Mouse (Mus musculus): ENCODE data around the gene Gpr162.
"Not testable (repeated sequence)": the region's sequence is repeated elsewhere in the genome, so short reads cannot be mapped to it uniquely, and the experiment has no call there.

Gpr162 gene

DNA sequence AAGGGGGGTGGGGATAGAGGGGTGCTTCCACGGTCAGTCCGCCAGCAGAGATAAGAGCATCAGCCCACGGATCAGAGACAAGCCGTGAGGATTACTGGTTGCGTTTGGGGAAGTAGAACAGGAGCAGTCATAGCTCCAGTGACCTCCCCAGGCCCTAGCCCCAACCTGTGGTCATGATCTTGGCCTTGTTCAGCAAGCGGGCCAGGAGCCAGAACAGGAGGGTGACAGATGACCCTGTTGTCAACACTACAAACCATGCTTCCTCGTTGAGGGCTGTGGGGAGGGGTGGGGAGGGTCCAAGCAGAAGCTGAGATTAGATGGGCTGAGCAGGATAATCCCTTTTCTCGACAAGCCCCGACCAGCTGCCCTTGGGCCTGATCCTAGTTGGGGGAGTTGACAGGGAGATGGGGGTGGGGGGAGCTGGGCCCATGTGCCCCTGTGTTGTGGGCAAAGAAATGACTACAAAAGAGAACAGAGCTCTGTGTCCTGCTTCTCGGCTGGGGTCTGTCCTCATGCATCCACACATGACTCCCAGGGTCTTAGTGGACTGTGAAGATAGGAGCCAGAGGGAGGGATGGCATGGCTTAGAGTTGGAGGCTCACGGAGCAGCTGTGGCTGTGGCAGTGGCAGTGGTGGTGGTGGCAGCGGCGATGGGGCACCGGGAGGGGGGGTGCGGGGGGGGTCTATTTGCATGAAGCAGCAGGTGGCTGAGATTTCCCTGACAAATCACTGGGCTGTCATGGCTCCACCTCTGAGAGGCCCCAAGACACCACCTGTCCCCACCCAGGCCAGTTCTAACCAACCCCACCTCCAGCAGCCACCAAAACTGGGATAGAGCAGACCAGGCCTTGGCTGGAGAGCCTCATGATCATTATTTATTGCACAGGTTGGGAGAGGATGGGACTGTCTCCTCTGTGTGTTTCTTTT lies 23.3 kb downstream of the Gpr162 start, which contains the start of gene Gnb3:
Gene Gnb3 (minus strand): TSS at position 35 of the 927 bp plus-strand sequence.
- DNase-seq (ENCODE audit: extremely low spot score, low read depth, low spot score): no peak

- DNase-seq (ENCODE audit: extremely low spot score, low read depth, low spot score): no peak
Observed at GRCm38 (mm10) chr6:124839805-124840204, 24.0 kb downstream of the Gpr162 start.

DNA sequence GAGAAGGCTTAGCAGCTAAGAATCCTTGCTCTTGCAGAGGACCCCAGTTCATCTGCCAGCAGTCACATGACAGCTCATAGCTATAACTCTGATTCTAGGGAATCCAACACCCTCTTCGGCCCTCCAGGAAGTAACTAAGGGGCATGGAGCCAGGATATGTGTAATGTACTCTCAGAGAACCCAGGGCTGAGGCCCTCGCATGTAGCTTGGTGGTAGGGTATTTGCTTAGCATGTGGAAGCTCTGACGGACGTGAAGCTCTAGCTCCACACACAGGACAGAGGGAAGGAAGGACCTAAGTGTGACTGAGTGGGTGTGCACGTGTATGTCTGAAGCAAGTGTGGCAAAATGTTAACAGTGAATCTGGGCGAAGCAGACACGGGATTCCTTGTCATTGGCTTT lies 27.4 kb downstream of the Gpr162 start:
- DNase-seq (ENCODE audit: extremely low spot score, low read depth, low spot score): no peak

DNA sequence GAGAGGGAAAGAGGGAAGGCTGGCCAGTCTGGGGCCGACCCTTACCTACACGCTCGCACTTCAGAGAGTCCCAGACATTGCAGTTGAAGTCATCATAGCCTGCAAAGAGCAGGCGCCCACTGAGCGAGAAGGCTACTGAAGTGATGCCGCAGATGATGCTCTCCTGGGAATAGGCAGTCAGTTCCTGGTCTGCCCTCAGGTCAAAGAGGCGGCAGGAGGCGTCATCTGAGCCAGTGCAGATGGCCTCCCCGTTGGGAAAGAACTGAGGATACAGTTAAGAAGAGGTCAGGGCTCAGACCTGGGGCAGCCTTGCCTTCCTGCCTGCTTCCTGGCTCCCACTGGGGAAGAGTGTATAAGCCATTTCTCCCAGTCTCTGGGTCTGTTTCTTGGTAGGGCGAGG lies 28.3 kb downstream of the Gpr162 start:
- no peak for DNase-seq (ENCODE audit: extremely low spot score, low read depth, low spot score)

- no peak for DNase-seq (ENCODE audit: extremely low spot score, low read depth, low spot score)
Observed at GRCm38 (mm10) chr6:124834512-124835081, 29.2 kb downstream of the Gpr162 start.

DNA sequence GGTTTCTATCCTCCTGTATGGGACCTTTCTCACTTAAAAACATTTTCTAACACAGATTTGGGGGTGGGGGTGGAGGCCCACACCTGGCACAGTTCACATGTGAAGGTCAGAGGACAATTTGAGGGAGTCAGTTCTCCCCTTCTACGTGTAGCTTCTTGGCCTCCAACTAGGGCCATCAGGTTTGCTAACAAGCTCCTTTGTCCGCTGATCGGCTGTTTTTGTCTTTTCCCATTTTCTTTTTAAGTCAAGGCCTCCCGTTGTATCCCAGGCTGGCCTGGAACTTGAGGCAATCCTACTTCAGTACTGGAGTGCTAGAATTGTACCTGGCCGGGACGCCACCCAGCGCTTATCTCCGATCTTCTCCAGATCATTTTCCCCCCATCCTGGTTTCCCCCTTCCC lies 32.1 kb downstream of the Gpr162 start:
- no peak for DNase-seq (ENCODE audit: extremely low spot score, low read depth, low spot score)

DNA sequence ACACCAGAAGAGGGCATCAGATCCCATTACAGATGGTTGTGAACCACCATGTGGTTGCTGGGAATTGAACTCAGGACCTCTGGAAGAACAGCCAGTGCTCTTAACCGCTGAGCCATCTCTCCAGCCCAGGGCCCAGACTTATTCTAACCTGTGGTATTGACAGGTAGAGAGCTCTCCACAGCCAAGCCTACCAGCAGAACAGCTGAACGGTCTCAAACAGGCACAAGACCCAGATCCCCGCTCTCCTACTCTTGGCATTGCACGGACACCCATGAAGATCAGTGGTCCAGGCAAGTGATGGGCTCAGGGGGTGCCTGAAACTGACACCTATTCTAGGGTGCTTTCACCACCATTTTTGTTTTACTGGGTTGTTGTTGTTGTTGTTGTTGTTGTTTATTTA lies 32.6 kb downstream of the Gpr162 start:
- DNase-seq (ENCODE audit: extremely low spot score, low read depth, low spot score): not testable (repeated sequence)

GRCm38 (mm10) chr6:124829799-124830700 lies 33.7 kb downstream of the Gpr162 start:
- DNase-seq (ENCODE audit: extremely low spot score, low read depth, low spot score): peak; percentile 92

- DNase-seq (ENCODE audit: extremely low spot score, low read depth, low spot score): peak; percentile 99
Observed at GRCm38 (mm10) chr6:124828868-124829798, 34.6 kb downstream of the Gpr162 start, which contains the start of the genes Usp5 and Cdca3. Gene Usp5 (minus strand): TSS chr6:124829484. Gene Cdca3 (plus strand): TSS chr6:124829547.

GRCm38 (mm10) chr6:124828101-124828592 lies 35.6 kb downstream of the Gpr162 start:
- DNase-seq (ENCODE audit: extremely low spot score, low read depth, low spot score): no peak

GRCm38 (mm10) chr6:124822049-124822448 lies 41.7 kb downstream of the Gpr162 start:
- DNase-seq (ENCODE audit: extremely low spot score, low read depth, low spot score): no peak

- no peak for DNase-seq (ENCODE audit: extremely low spot score, low read depth, low spot score)
Observed at GRCm38 (mm10) chr6:124820891-124821290, 42.9 kb downstream of the Gpr162 start.

DNA sequence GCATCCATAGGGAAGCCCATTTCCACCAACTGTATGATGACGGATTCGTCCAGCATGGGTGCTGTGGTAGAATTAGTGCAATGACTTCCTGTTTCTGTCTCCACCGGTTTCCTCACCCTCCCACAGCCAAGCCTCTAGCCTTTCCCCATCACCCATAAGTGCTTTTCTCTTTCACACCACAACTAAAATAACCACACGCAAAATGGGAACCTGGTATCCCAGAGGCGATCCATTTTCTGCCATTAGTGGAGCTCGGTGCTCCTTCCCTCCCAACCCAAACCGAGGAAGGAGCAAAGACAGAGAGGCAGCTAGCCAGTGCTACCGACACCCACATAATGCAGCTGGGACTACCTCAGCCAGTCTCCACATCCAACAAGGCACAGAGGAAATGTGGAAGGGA lies 45.8 kb downstream of the Gpr162 start:
- no peak for DNase-seq (ENCODE audit: extremely low spot score, low read depth, low spot score)

GRCm38 (mm10) chr6:124817563-124817962 lies 46.2 kb downstream of the Gpr162 start:
- no peak for DNase-seq (ENCODE audit: extremely low spot score, low read depth, low spot score)

GRCm38 (mm10) chr6:124817125-124817524 lies 46.7 kb downstream of the Gpr162 start:
- no peak for DNase-seq (ENCODE audit: extremely low spot score, low read depth, low spot score)

DNA sequence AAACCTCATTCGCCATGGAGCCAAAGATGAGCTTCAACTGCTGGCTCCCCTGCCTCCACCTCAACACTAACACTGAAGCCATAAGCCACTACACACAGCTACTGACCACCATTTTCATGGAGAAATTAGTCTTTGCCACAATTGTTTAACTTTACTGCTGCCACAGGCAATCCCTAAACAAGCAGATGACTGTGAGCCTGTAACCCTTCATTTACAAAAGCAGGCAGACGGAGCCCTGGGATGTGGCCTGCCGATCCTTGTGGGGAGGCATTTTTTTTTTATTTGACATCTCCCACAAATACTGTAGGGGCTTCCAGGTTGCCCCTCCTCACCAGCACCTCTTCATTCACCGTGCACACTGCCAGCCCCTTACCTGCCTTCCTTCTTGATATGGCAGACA lies 47.2 kb downstream of the Gpr162 start:
- no peak for DNase-seq (ENCODE audit: extremely low spot score, low read depth, low spot score)

- no peak for DNase-seq (ENCODE audit: extremely low spot score, low read depth, low spot score)
Observed at GRCm38 (mm10) chr6:124814858-124815774, 48.7 kb downstream of the Gpr162 start.

GRCm38 (mm10) chr6:124814448-124814847 lies 49.3 kb downstream of the Gpr162 start:
- DNase-seq (ENCODE audit: extremely low spot score, low read depth, low spot score): no peak

GRCm38 (mm10) chr6:124813933-124814332 lies 49.9 kb downstream of the Gpr162 start, which contains the start of gene Tpi1:
Gene Tpi1 (minus strand): TSS chr6:124814296.
- DNase-seq (ENCODE audit: extremely low spot score, low read depth, low spot score): peak; percentile 71

Measured in hindlimb bud, embryonic 11.5 days (tissue).